Mouse (Mus musculus): ENCODE measurements at regions not wholly inside any gene's neighbourhood (a gene's known extent, or its start where the extent isn't known, plus 50 kb on each side); places are given as distances from the start of the nearest gene placed in this dataset.

- 85% methylated on average over 16 of the region's 16 CpGs for WGBS
- no peak for DNase-seq (ENCODE audit: low read depth, low spot score)
Observed at GRCm38 (mm10) chrX:11479696-11480339, 152.2 kb downstream of the H2al1j start.

GRCm38 (mm10) chrX:11482141-11482540 is 154.5 kb downstream of the H2al1j start:
- 56% methylated on average over 7 of the region's 7 CpGs for WGBS
- DNase-seq (ENCODE audit: low read depth, low spot score): no peak

- DNase-seq (ENCODE audit: low read depth, low spot score): no peak
- 64% methylated on average over 2 of the region's 2 CpGs for WGBS
Observed at GRCm38 (mm10) chrX:11486588-11486987, 159.0 kb downstream of the H2al1j start.

GRCm38 (mm10) chrX:11487876-11488275 is 160.3 kb downstream of the H2al1j start:
- WGBS: 59% methylated on average over 5 of the region's 5 CpGs
- DNase-seq (ENCODE audit: low read depth, low spot score): no peak

GRCm38 (mm10) chrX:11490146-11490693 is 162.6 kb downstream of the H2al1j start:
- WGBS: 74% methylated on average over 5 of the region's 5 CpGs
- no peak for DNase-seq (ENCODE audit: low read depth, low spot score)

GRCm38 (mm10) chrX:11491235-11491634 is 163.6 kb downstream of the H2al1j start:
- no peak for DNase-seq (ENCODE audit: low read depth, low spot score)
- WGBS: 41% methylated on average over 5 of the region's 5 CpGs

- 52% methylated on average over 30 of the region's 32 CpGs for WGBS
- no peak for DNase-seq (ENCODE audit: low read depth, low spot score)
Observed at GRCm38 (mm10) chrX:11491676-11492391, 164.2 kb downstream of the H2al1j start.

- DNase-seq (ENCODE audit: low read depth, low spot score): no peak
- WGBS: 37% methylated on average over 19 of the region's 19 CpGs
Observed at GRCm38 (mm10) chrX:11493526-11494245, 166.1 kb downstream of the H2al1j start.

GRCm38 (mm10) chrX:11494246-11494630 is 166.6 kb downstream of the H2al1j start:
- 34% methylated on average over 12 of the region's 12 CpGs for WGBS
- DNase-seq (ENCODE audit: low read depth, low spot score): no peak

- 26% methylated on average over 5 of the region's 5 CpGs for WGBS
- no peak for DNase-seq (ENCODE audit: low read depth, low spot score)
Observed at GRCm38 (mm10) chrX:11512439-11512838, 184.8 kb downstream of the H2al1j start.

GRCm38 (mm10) chrX:11512928-11513327 is 185.3 kb downstream of the H2al1j start:
- no peak for DNase-seq (ENCODE audit: low read depth, low spot score)
- 38% methylated on average over 4 of the region's 4 CpGs for WGBS

GRCm38 (mm10) chrX:11523791-11524190 is 196.2 kb downstream of the H2al1j start:
- WGBS: 26% methylated on average over 4 of the region's 4 CpGs
- no peak for DNase-seq (ENCODE audit: low read depth, low spot score)

- DNase-seq (ENCODE audit: low read depth, low spot score): no peak
- whole genome bisulfite sequencing: 50% methylated on average over 8 of the region's 8 CpGs
Observed at GRCm38 (mm10) chrX:11525326-11525725, 197.7 kb downstream of the H2al1j start.

- WGBS: 61% methylated on average over 5 of the region's 5 CpGs
- DNase-seq (ENCODE audit: low read depth, low spot score): no peak
Observed at GRCm38 (mm10) chrX:11528589-11528988, 201.0 kb downstream of the H2al1j start.

- DNase-seq (ENCODE audit: low read depth, low spot score): no peak
- WGBS: 79% methylated on average over 3 of the region's 3 CpGs
Observed at GRCm38 (mm10) chrX:11529221-11529620, 201.6 kb downstream of the H2al1j start.

GRCm38 (mm10) chrX:11532817-11533216 is 205.2 kb downstream of the H2al1j start:
- DNase-seq (ENCODE audit: low read depth, low spot score): no peak
- 72% methylated on average over 4 of the region's 4 CpGs for WGBS

GRCm38 (mm10) chrX:11533871-11534270 is 206.2 kb downstream of the H2al1j start:
- no peak for DNase-seq (ENCODE audit: low read depth, low spot score)
- 82% methylated on average over 8 of the region's 8 CpGs for WGBS

GRCm38 (mm10) chrX:11541011-11541410 is 213.4 kb downstream of the H2al1j start:
- WGBS: 49% methylated on average over 2 of the region's 2 CpGs
- no peak for DNase-seq (ENCODE audit: low read depth, low spot score)

GRCm38 (mm10) chrX:11550164-11550851 is 222.7 kb downstream of the H2al1j start:
- 34% methylated on average over 12 of the region's 12 CpGs for WGBS
- no peak for DNase-seq (ENCODE audit: low read depth, low spot score)

- DNase-seq (ENCODE audit: low read depth, low spot score): no peak
- 62% methylated on average over 5 of the region's 5 CpGs for WGBS
Observed at GRCm38 (mm10) chrX:11552177-11552576, 224.6 kb downstream of the H2al1j start.

Measured in large intestine, adult 2 months (tissue).